Mouse (Mus musculus) small intestine, adult 2 months (tissue): Measurements from ENCODE around the gene Gm4969. TPM values are rescaled to one million over a fixed set of nuclear protein-coding genes. Genes with fewer than 3 reads are reported as not detected.

Experiments
- H3K27ac ChIP-seq: fragments of 200-500 bp; 2 replicates; pipeline ENCODE4 v1.5.1; 2012; ENCODE audit warnings: low read depth, low read length, control low read depth, inconsistent platforms; ENCODE audit not compliant: insufficient read depth
- H3K27me3 ChIP-seq: fragments of 200-500 bp; 2 replicates; pipeline ENCODE4 v1.6.1; 2012; ENCODE audit warnings: mild to moderate bottlenecking, moderate library complexity, low read length, inconsistent platforms; ENCODE audit not compliant: control insufficient read depth, insufficient read depth
- H3K36me3 ChIP-seq: fragments of 200-500 bp; 2 replicates; pipeline ENCODE4 v1.6.1; 2012; ENCODE audit warnings: mild to moderate bottlenecking, low read length, control low read depth, inconsistent platforms; ENCODE audit not compliant: control insufficient read depth, insufficient read depth
- H3K4me1 ChIP-seq: fragments of 200-500 bp; 2 replicates; pipeline ENCODE4 v1.6.1; 2012; ENCODE audit warnings: low read length, inconsistent platforms, mixed read lengths; ENCODE audit not compliant: control insufficient read depth, insufficient read depth, insufficient read length
- H3K4me3 ChIP-seq: fragments of 200-500 bp; 2 replicates; pipeline ENCODE4 v1.5.1; 2012; ENCODE audit warnings: low read depth, mild to moderate bottlenecking, control low read depth, inconsistent platforms, low read length, moderate library complexity
- CTCF ChIP-seq: fragments of 200-500 bp; IDR thresholded peaks from 2 replicates; pipeline ENCODE4 v1.5.1; 2012; ENCODE audit warnings: low read depth, mild to moderate bottlenecking, control low read depth, inconsistent platforms, low read length, moderate library complexity, mixed read lengths; ENCODE audit not compliant: insufficient replicate concordance, insufficient read length; ENCODE audit errors: extremely low read depth
- POLR2A ChIP-seq: fragments of 200-500 bp; IDR thresholded peaks from 2 replicates; pipeline ENCODE4 v1.6.1; 2012; ENCODE audit warnings: low read depth, mild to moderate bottlenecking, control low read depth, inconsistent platforms, low read length, moderate library complexity
- WGBS: fragments of 180-500 bp; shearing (Covaris S2); methylation state at CpG from one replicate; pipeline ENCODE4 v1.1.7; 2018; 5-methylcytosine and 5-hydroxymethylcytosine counted together
- polyA plus RNA-seq: library from polyadenylated mRNA; depleted of rRNA; stranded (reverse); fragments of >200 nt; gene quantifications from 2 replicates; pipeline ENCODE4 v1.2.3, GENCODE M21; 2012; rRNA removed

Gene Gm4969
- polyA plus RNA-seq = not detected in 2 replicates

DNA sequence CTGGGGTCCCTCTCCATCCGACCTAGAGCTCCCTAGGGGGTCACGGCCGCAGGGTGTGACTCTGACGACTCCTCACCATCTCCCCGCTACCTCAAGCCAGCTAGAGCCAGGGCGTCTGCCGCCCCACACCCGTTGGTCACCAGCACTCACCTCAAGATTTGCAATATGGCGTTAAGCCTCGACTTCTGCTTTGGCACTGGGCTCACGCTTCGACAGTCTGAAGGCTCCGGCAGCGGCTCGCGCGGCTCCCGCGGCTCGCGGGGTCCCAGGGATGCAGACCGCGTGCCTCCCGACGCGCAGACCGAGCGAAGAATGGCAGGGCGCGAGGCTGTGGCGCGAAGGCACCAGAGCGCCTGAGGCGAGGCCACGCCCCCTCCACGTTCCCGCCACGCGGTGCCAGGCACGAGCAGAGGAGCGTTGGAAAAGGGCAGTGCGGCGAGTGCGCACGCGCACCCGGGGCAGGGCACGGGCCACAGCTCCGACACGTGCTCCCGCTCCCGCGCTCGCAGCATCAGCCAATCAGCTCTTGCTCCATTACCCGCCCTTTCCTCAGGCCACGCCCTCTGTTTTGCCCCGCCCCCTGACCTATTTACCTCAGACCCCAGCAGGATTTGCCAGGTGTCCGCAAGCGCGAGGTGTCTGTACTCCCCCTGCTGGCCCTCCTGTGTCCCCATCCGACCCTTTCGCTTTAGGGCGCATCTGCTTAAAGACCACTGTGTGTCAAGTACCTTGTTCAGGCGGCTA lies at the start of gene Gm4969:
Gene Gm4969 (minus strand): TSS at position 341 of the 744 bp plus-strand sequence.
- Histone ChIP-seq H3K27me3 (no peaks in the 10 kb centered on the region), H3K4me1 (peaks cover 7% of the 10 kb centered on the region), H3K36me3 (no peaks in the 10 kb centered on the region), H3K4me3 (peak within 1 kb of the TSS; percentile 9; the same call in 1 of the 2 replicates), H3K27ac (no peak within 1 kb of the TSS)
- TF ChIP-seq CTCF (no peak), POLR2A (no peak)
- WGBS = 37% methylated on average over 63 of the region's 64 CpGs

DNA sequence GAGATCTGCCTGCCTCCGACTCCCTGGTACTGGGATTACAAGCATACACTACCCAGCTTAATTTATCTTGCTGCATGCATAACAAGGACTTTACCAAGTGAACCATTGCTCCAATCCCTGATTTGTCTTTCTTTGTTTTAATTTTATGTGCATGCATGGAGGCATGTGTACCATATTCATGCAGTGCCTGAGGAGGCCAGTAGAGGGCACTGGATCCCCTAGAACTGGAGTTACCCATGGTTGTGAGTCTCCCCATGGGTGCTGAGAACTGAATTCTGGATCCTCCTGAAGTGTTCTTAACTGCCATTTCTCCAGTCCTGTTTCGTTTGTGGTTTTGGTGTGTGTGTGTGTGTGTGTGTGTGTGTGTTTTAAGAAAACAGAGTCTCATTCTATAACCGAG lies 48.8 kb upstream of the Gm4969 start:
- 86% methylated on average over 3 of the region's 3 CpGs for whole genome bisulfite sequencing
- Histone ChIP-seq H3K36me3 (no peaks in the 10 kb centered on the region), H3K4me1 (peaks cover 7% of the 10 kb centered on the region), H3K27ac (no peak overlapping the region), H3K27me3 (no peaks in the 10 kb centered on the region; the same call in 1 of the 2 replicates), H3K4me3 (no peak overlapping the region)
- no peak for TF ChIP-seq POLR2A
- TF ChIP-seq CTCF = no peak

DNA sequence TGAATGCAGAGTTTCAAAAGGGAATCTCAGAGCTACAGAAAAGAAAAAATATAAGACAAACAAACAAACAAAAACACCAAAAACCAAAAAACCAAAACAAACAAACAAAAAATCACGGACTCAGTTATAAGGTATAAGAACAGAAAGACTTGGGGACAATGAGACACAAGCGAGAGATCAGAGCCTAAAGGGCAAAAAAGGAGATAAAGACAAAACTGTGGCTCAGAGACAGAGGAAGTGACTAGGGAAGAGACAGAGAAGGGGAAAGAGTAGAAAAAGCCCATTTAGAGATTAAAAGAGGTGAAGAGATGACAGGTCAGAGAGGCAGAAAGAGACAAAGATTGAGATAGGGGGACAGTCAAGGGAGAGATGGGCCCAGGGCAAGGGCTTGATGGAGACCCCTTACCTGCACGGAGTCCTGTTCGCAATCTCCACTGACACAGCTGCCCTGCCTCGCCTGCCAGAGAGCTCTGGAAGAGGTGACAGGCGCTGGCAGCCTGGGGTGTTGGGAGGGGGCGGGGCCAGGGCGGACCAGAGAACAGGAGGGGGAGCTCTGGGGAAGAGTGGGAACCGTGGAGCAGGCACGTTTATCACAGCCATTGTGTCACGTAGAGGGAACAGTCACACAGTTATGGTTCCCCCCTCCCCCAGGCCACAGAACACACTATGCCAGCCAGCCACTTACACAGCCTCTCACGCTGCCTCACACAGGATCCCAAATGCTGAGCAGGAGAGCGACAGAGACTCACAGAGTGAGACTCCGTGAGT lies 47.7 kb upstream of the Gm4969 start, which contains the start of gene Gipr:
Gene Gipr (minus strand): TSS at position 472 of the 768 bp plus-strand sequence.
- H3K4me3 ChIP-seq = no peak within 1 kb of the TSS
- no peak for TF ChIP-seq CTCF
- no peak for TF ChIP-seq POLR2A
- WGBS = 10% methylated on average over 14 of the region's 14 CpGs

DNA sequence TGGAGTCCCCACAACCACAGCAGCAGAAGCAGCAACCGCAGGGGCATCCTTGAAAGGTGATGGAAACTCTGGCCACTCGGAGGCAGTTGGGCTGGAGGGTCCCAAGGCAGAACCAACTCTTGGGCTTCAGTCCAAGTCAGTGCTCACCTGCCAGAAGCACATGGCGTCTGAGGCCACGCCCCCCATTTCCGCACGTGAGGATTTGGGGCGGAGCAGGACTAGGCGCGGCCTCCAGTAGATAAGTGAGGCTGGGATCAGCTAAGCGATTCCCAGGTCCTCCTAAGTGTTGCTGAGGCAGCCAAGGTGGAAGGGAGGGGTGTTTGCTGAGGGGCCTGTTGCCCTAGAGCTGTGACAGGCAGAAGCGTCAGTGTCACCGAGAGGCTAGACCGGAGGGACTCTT lies 46.8 kb upstream of the Gm4969 start:
- Histone ChIP-seq H3K4me1 (peaks cover 11% of the 10 kb centered on the region), H3K27me3 (no peaks in the 10 kb centered on the region; the same call in 1 of the 2 replicates), H3K27ac (no peak overlapping the region), H3K4me3 (no peak overlapping the region), H3K36me3 (no peaks in the 10 kb centered on the region)
- TF ChIP-seq CTCF (no peak), POLR2A (no peak)
- WGBS = 5% methylated on average over 13 of the region's 13 CpGs

More for the DNA sequence above, 47.7 kb upstream of the Gm4969 start, which contains the start of gene Gipr:
- Histone ChIP-seq H3K4me1 (peaks cover 7% of the 10 kb centered on the region), H3K27me3 (no peaks in the 10 kb centered on the region; the same call in 1 of the 2 replicates), H3K36me3 (no peaks in the 10 kb centered on the region), H3K27ac (no peak within 1 kb of the TSS)

DNA sequence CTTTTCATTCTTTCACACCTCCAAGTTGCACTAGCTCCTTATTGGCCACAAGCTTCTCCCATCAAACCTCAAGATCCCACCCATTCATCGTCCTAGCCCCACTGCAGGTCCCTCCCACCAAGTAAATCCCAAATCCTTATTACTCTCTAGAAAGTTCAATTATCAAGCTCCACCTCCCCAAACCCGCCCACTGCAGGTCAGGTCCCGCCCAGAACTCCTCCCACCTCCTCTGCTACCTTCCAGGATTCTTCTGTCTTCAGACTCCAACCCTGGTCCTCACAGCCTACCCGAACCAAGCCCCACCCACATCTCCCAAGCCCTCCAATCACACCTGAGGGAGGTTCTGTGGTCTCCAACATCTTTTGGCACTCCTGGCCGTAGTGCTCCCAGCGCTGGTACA lies 46.0 kb upstream of the Gm4969 start:
- WGBS = under 1% methylated on average over 6 of the region's 6 CpGs
- no peak overlapping the region for H3K4me3 ChIP-seq

DNA sequence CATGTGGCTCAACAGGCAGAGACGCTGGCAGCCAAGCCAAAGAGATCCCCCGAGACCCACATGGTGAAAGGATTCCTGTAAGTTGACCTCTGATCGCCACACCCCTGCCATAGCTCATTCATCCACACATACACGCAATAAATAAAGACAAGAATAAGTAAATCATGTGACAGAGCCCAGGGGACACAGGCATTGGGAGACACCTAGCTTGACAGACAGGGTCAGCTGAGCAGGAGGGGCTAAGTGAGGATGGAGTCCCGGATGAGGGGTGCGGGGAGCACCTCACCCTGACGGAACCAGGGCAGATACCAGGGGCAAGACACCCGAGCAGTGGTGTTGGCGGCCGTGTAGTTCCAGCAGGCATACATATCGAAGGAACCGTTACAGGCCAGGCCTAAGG lies 45.6 kb upstream of the Gm4969 start:
- no peak overlapping the region for H3K27ac ChIP-seq
- 11% methylated on average over 12 of the region's 12 CpGs for WGBS

More for the DNA sequence above, 46.0 kb upstream of the Gm4969 start:
- no peaks in the 10 kb centered on the region for H3K36me3 ChIP-seq
- no peaks in the 10 kb centered on the region for H3K27me3 ChIP-seq
- no peak for TF ChIP-seq CTCF
- no peak for TF ChIP-seq POLR2A
- H3K4me1 ChIP-seq = peaks cover 17% of the 10 kb centered on the region
- no peak overlapping the region for H3K27ac ChIP-seq

DNA sequence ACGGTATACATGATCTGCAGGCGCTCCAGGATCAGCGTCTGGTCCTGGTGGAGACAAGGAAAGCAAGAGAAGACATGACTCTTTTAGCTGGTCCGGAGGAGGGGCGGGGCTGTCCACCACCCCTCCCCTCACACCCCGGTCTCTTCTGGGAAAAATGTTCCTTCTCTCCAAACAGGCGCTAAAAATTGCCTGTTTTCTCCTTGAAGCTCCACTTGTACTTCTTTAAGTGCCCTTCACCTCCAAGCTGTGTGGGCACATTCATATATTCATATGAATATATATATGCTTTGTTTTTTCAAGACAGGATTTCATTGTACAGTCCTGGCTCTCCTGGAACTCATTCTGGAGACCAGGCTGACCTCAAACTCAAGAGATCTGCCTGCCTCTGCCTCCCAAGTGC lies 44.8 kb upstream of the Gm4969 start:
- no peak for TF ChIP-seq POLR2A
- TF ChIP-seq CTCF = no peak
- no peak overlapping the region for H3K27ac ChIP-seq
- H3K27me3 ChIP-seq = no peaks in the 10 kb centered on the region
- H3K4me3 ChIP-seq = no peak overlapping the region
- H3K4me1 ChIP-seq = peaks cover 17% of the 10 kb centered on the region
- WGBS = 81% methylated on average over 7 of the region's 7 CpGs
- H3K36me3 ChIP-seq = no peaks in the 10 kb centered on the region

More for the DNA sequence above, 45.6 kb upstream of the Gm4969 start:
- no peak overlapping the region for H3K4me3 ChIP-seq
- no peaks in the 10 kb centered on the region for H3K36me3 ChIP-seq
- TF ChIP-seq CTCF = no peak
- TF ChIP-seq POLR2A = no peak
- H3K27me3 ChIP-seq = no peaks in the 10 kb centered on the region
- peaks cover 17% of the 10 kb centered on the region for H3K4me1 ChIP-seq
